Mouse (Mus musculus) stomach, embryonic 15.5 days (tissue): Measurements from ENCODE around the gene Ccnb1ip1. TPM values are rescaled to one million over a fixed set of nuclear protein-coding genes. Genes with fewer than 3 reads are reported as not detected.

Experiments
- ATAC-seq: fragments of 200-750 bp; cut with Nextera tagmentation; 2 replicates; pipeline ENCODE4 v1.8.0; 2017; ENCODE audit warnings: low read depth, moderate number of reproducible peaks, moderate TSS enrichment; ENCODE audit not compliant: insufficient read depth, low FRiP score
- H3K27ac ChIP-seq: fragments of 300-500 bp; sonication (generic); 2 replicates; pipeline ENCODE4 v1.5.1; 2015; ENCODE audit warnings: mild to moderate bottlenecking, inconsistent platforms
- H3K27me3 ChIP-seq: fragments of 300-500 bp; sonication (generic); replicated peaks from 2 replicates; pipeline ENCODE4 v1.6.1; 2015; ENCODE audit warnings: inconsistent platforms
- H3K36me3 ChIP-seq: fragments of 300-500 bp; sonication (generic); 2 replicates; pipeline ENCODE4 v1.6.1; 2015; ENCODE audit warnings: inconsistent platforms
- H3K4me1 ChIP-seq: fragments of 300-500 bp; sonication (generic); 2 replicates; pipeline ENCODE4 v1.6.1; 2015; ENCODE audit warnings: inconsistent platforms
- H3K4me2 ChIP-seq: fragments of 300-500 bp; sonication (generic); 2 replicates; pipeline ENCODE4 v1.6.1; 2015; ENCODE audit warnings: mild to moderate bottlenecking, inconsistent platforms
- H3K4me3 ChIP-seq: fragments of 300-500 bp; sonication (generic); replicated peaks from 2 replicates; pipeline ENCODE4 v1.5.1; 2015; ENCODE audit warnings: inconsistent platforms
- H3K9ac ChIP-seq: fragments of 300-500 bp; sonication (generic); 2 replicates; pipeline ENCODE4 v1.6.1; 2015; ENCODE audit warnings: inconsistent platforms
- H3K9me3 ChIP-seq: fragments of 300-500 bp; sonication (generic); 2 replicates; pipeline ENCODE4 v1.6.1; 2016; ENCODE audit warnings: inconsistent platforms
- WGBS: fragments of 180-500 bp; shearing (Covaris S2); methylation state at CpG from one replicate; pipeline ENCODE4 v1.1.7; 2015; 5-methylcytosine and 5-hydroxymethylcytosine counted together
- polyA plus RNA-seq: library from polyadenylated mRNA; unstranded; fragments of >200 nt; fragmentation: Nextera tagmentation; extraction: Ambion mirVana; gene quantifications from 2 replicates; pipeline ENCODE4 v1.2.1, GENCODE M21; 2015

Gene Ccnb1ip1
- polyA plus RNA-seq, 1 experiment from 2014 or later, result not detected

DNA sequence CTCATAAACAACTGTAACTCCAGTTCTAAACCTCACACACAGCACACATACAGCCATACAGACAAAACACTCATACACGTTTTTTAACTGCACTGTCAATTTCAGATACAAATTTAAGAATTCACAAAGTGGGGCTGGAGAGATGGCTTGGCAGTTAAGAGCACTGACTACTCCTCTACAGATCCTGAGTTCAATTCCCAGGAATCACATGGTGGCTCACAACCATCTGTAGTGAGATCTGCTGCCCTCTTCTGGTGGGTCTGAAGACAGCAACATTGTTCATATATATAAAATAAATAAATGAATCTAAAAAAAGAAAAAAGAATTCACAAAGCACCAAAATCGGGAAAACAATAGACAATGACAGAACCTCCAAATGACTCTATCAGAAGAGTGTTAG is 36.2 kb downstream of the Ccnb1ip1 start:
- no peaks in the 10 kb centered on the region for H3K9me3 ChIP-seq
- no peak overlapping the region for H3K27ac ChIP-seq
- no peak for ATAC-seq
- H3K27me3 ChIP-seq, result no peaks in the 10 kb centered on the region
- H3K4me2 ChIP-seq, result no peak overlapping the region
- no peaks in the 10 kb centered on the region for H3K4me1 ChIP-seq
- 86% methylated on average over 2 of the region's 2 CpGs for WGBS
- H3K4me3 ChIP-seq, result no peak overlapping the region
- no peak overlapping the region for H3K9ac ChIP-seq
- peaks cover 26% of the 10 kb centered on the region for H3K36me3 ChIP-seq

DNA sequence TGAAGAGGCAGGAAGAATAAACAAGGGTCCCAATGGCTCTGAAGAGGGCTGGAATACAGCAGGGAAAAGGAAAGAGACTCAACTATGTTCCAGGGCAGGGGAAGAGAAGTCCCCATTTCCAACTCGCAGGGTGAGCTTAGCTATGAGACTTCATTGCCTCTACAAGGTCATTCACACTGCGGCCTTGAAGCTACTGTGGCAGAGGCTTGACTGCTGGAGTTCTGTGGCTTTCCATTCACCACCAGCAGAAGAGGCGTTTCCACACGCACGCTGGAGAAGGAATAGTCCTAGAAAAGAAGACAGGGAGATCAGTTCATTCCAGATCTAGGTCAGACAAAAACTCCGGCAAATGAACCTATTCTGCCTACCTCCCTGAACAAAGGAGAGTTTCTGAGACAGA is 41.8 kb downstream of the Ccnb1ip1 start:
- H3K9me3 ChIP-seq, result no peaks in the 10 kb centered on the region
- no peak overlapping the region for H3K27ac ChIP-seq
- ATAC-seq, result no peak
- H3K4me2 ChIP-seq, result no peak overlapping the region
- no peaks in the 10 kb centered on the region for H3K27me3 ChIP-seq
- H3K4me3 ChIP-seq, result no peak overlapping the region
- WGBS, result 93% methylated on average over 6 of the region's 6 CpGs
- H3K4me1 ChIP-seq, result no peaks in the 10 kb centered on the region
- peaks cover 14% of the 10 kb centered on the region for H3K36me3 ChIP-seq
- H3K9ac ChIP-seq, result no peak overlapping the region

DNA sequence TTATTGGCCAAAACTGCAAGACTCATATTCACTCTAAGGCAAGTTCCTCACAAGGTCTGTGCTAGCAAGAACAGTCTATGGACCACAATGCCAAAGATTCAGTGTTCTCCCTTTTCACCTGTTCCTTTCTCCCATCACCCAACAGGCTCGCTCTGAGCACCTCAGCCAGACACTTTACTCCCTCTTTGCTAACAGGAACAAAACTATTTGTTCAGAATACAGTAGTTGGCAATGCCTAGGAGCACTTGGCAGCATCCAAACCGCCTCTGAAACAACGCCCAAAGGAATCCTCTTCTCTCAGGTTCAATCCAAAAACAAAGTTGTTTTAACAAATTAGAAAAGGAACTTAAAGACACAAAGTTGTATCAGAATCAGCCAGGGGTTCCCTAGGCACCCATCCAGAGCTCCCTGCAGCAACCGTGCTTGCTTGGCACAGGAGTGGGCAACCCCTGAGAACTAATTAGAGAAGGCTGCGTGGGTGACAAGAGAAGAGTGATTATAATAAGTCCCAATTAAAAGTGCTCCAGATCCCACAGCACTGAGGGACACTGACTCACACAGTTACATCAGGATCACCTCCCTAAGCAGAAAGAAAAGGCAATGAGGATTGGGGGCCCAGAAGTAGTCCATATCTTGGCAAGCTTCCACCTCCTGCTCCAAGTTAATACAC is 49.0 kb downstream of the Ccnb1ip1 start:
- WGBS, result 69% methylated on average over 5 of the region's 5 CpGs
- no peak overlapping the region for H3K4me2 ChIP-seq
- no peak overlapping the region for H3K27ac ChIP-seq
- ATAC-seq, result no peak
- H3K4me3 ChIP-seq, result no peak overlapping the region
- no peak overlapping the region for H3K9ac ChIP-seq
- no peaks in the 10 kb centered on the region for H3K4me1 ChIP-seq
- no peaks in the 10 kb centered on the region for H3K27me3 ChIP-seq
- no peaks in the 10 kb centered on the region for H3K36me3 ChIP-seq
- H3K9me3 ChIP-seq, result no peaks in the 10 kb centered on the region

DNA sequence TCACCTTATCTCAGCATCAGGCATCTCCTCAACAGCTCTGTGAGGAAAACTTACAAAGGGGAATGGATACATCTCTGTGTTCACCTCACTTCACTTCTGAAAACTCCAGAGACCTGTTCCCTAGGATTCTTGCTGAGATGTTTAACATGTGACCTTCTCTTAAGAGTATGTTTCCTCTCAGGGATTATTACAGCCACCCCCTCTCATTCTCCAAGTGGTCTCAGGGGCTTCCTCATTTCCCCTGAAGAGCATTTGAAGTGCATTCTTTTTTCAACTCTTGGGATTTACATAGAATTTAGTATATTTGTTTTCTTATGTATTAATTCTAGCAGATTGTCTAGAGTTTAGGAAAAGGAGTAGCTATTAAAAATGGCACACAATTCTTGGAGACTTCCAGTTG is 62.5 kb downstream of the Ccnb1ip1 start, which contains the start of gene Olfr749:
Gene Olfr749 (minus strand): TSS at position 101 of the 400 bp plus-strand sequence.
- ATAC-seq, result no peak
- Histone ChIP-seq H3K4me3 (no peak within 1 kb of the TSS), H3K27me3 (no peaks in the 10 kb centered on the region), H3K4me1 (no peaks in the 10 kb centered on the region), H3K4me2 (no peak within 1 kb of the TSS), H3K36me3 (no peaks in the 10 kb centered on the region), H3K9me3 (no peaks in the 10 kb centered on the region), H3K9ac (no peak within 1 kb of the TSS), H3K27ac (no peak within 1 kb of the TSS)

DNA sequence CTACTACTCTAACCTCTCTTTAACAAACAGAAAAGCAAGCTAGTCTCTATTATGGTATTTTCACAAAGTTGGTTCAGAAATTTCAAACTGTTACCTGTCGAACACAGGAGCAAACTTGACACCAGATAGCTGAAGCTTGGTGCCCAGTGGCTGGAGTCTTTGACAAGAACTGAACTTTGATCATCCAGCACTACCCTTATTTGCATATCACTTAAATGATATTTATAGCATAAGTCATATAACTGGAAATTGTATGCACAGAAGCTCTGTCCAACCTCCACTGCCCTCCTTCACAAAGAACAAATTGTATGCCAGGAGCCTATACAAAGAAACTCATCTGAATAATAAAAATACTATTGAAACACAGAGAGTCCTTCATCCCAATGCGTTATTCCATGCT is 65.9 kb downstream of the Ccnb1ip1 start:
- Histone ChIP-seq H3K9ac (no peak overlapping the region), H3K4me1 (no peaks in the 10 kb centered on the region), H3K27me3 (no peaks in the 10 kb centered on the region), H3K4me3 (no peak overlapping the region), H3K4me2 (no peak overlapping the region), H3K9me3 (no peaks in the 10 kb centered on the region), H3K27ac (no peak overlapping the region), H3K36me3 (no peaks in the 10 kb centered on the region)
- 69% methylated on average over 2 of the region's 2 CpGs for WGBS
- ATAC-seq, result no peak

DNA sequence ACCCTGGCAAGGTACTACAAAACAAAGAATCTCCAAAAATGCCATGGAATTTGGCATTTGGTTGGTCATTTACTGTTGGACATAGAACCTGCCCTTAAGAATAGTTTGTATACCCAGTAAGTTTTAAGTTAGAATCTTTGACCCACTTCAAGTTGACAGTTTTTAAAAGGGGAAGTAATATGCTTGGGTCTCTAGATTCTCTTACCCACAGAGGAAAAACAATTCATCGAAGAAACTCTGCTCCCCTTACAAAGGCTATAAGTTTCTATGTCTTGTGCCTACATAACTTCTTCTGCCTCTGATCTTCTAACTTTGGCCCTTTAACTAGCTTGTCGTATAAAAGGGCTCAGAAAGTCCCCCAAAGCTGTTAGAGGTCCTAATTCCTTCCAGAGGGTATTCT is 67.2 kb downstream of the Ccnb1ip1 start:
- Histone ChIP-seq H3K4me2 (no peak overlapping the region), H3K9ac (no peak overlapping the region), H3K9me3 (no peaks in the 10 kb centered on the region), H3K27ac (no peak overlapping the region), H3K27me3 (no peaks in the 10 kb centered on the region), H3K4me1 (no peaks in the 10 kb centered on the region), H3K36me3 (no peaks in the 10 kb centered on the region), H3K4me3 (no peak overlapping the region)
- WGBS, result 69% methylated on average over 2 of the region's 2 CpGs
- ATAC-seq, result no peak

Other genes with a start within 250 kb of the Ccnb1ip1 start
- gene Olfr744, start 192.9 kb downstream of the Ccnb1ip1 start, polyA plus RNA-seq, result not detected in 2 replicates
- gene Olfr745, start 168.3 kb downstream of the Ccnb1ip1 start, polyA plus RNA-seq, result not detected in 2 replicates
- not detected in 2 replicates for gene Olfr746, start 160.6 kb downstream of the Ccnb1ip1 start, polyA plus RNA-seq
- not detected in 2 replicates for gene Olfr747, start 114.5 kb downstream of the Ccnb1ip1 start, polyA plus RNA-seq
- not detected in 2 replicates for gene Olfr748, start 100.4 kb downstream of the Ccnb1ip1 start, polyA plus RNA-seq
- gene Olfr749, start 62.6 kb downstream of the Ccnb1ip1 start, polyA plus RNA-seq, result not detected in 2 replicates
- gene Ttc5, start 22.2 kb downstream of the Ccnb1ip1 start, polyA plus RNA-seq, result 59.9 and 65.2 TPM in 2 replicates
- 62.6 and 63.3 TPM in 2 replicates for gene Parp2, start 109 bp upstream of the Ccnb1ip1 start, polyA plus RNA-seq
- 6.4 and 7.3 TPM in 2 replicates for gene Tep1, start 62.8 kb upstream of the Ccnb1ip1 start, polyA plus RNA-seq
- 0.28 and 0.36 TPM in 2 replicates for gene Klhl33, start 89.8 kb upstream of the Ccnb1ip1 start, polyA plus RNA-seq
- 132 and 145 TPM in 2 replicates for gene Osgep, start 117.2 kb upstream of the Ccnb1ip1 start, polyA plus RNA-seq
- 179 and 204 TPM in 2 replicates for gene Apex1, start 117.2 kb upstream of the Ccnb1ip1 start, polyA plus RNA-seq
- gene Pip4p1, start 123.1 kb upstream of the Ccnb1ip1 start, polyA plus RNA-seq, result 50.9 and 51.8 TPM in 2 replicates
- 73.9 and 75.7 TPM in 2 replicates for gene Pnp, start 123.3 kb upstream of the Ccnb1ip1 start, polyA plus RNA-seq
- not detected in 2 replicates for gene Gm49342, start 136.8 kb upstream of the Ccnb1ip1 start, polyA plus RNA-seq
- 1.4 and 1.7 TPM in 2 replicates for gene Pnp2, start 148.3 kb upstream of the Ccnb1ip1 start, polyA plus RNA-seq
- 0.28 TPM in 1 of 2 replicates, not detected in the other for gene Rnase10, start 200.0 kb upstream of the Ccnb1ip1 start, polyA plus RNA-seq
- not detected in 2 replicates for gene Rnase9, start 234.1 kb upstream of the Ccnb1ip1 start, polyA plus RNA-seq
- not detected in 2 replicates for gene Rnase11, start 242.4 kb upstream of the Ccnb1ip1 start, polyA plus RNA-seq
- gene Rnase12, start 249.9 kb upstream of the Ccnb1ip1 start, polyA plus RNA-seq, result 0.44 and 0.83 TPM in 2 replicates